Mouse (Mus musculus) olfactory bulb, adult 2 months (tissue): ENCODE results near the gene Elf2.

Experiments used
- CTCF ChIP-seq: fragments of 200-500 bp; IDR thresholded peaks from 2 replicates; pipeline ENCODE4 v1.5.1; 2012; ENCODE audit warnings: low read depth, mild to moderate bottlenecking, low read length, moderate library complexity; ENCODE audit not compliant: insufficient read depth
- POLR2A ChIP-seq: fragments of 200-500 bp; IDR thresholded peaks from 2 replicates; pipeline ENCODE4 v1.6.1; 2012; ENCODE audit warnings: mild to moderate bottlenecking, low read depth, low read length, moderate library complexity; ENCODE audit not compliant: insufficient read depth

DNA sequence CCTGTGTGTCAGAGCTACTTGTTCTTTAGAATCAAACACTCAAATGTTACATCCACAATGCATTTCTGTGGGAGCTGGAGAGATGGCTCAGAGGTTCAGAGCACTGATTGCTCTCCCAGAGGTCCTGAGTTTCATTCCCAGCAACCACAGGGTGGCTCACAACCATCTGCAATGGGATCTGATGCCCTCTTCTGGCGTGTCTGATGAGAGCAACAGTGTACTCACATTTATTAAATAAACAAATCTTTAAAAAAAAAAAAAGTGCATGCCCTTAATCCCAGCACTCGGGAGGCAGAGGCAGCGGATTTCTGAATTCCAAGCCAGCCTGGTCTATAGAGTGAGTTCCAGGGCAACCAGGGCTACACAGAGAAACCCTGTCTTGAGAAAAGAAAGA, 13.6 kb upstream of the Elf2 start:
- TF ChIP-seq CTCF: no peak
- no peak for TF ChIP-seq POLR2A
